Mouse (Mus musculus) heart, postnatal 0 days (tissue): Measurements from ENCODE around the gene Serpina5.

Experiments used
- CTCF ChIP-seq: IDR thresholded peaks from 2 replicates; pipeline ENCODE4 v1.5.1; 2016; ENCODE audit warnings: antibody characterized with exemption, control low read depth, low read depth
- EP300 ChIP-seq: IDR thresholded peaks from 2 replicates; pipeline ENCODE4 v1.6.1; 2016; ENCODE audit warnings: antibody characterized with exemption, low read depth

- TF ChIP-seq CTCF (no peak), EP300 (no peak)
Measured at GRCm38 (mm10) chr12:104141506-104141905, 40.6 kb downstream of the Serpina5 start.
